Mouse (Mus musculus) ovary, adult 18-20 months (tissue): Measurements from ENCODE around the gene Tsfm.
"Not testable (repeated sequence)": the region's sequence is repeated elsewhere in the genome, so short reads cannot be mapped to it uniquely, and the experiment has no call there.

Source experiments
- DNase-seq: peaks from one replicate; pipeline ENCODE4 v3.0.0; 2022; ENCODE audit warnings: low spot score, mixed read lengths

The Tsfm gene

DNA sequence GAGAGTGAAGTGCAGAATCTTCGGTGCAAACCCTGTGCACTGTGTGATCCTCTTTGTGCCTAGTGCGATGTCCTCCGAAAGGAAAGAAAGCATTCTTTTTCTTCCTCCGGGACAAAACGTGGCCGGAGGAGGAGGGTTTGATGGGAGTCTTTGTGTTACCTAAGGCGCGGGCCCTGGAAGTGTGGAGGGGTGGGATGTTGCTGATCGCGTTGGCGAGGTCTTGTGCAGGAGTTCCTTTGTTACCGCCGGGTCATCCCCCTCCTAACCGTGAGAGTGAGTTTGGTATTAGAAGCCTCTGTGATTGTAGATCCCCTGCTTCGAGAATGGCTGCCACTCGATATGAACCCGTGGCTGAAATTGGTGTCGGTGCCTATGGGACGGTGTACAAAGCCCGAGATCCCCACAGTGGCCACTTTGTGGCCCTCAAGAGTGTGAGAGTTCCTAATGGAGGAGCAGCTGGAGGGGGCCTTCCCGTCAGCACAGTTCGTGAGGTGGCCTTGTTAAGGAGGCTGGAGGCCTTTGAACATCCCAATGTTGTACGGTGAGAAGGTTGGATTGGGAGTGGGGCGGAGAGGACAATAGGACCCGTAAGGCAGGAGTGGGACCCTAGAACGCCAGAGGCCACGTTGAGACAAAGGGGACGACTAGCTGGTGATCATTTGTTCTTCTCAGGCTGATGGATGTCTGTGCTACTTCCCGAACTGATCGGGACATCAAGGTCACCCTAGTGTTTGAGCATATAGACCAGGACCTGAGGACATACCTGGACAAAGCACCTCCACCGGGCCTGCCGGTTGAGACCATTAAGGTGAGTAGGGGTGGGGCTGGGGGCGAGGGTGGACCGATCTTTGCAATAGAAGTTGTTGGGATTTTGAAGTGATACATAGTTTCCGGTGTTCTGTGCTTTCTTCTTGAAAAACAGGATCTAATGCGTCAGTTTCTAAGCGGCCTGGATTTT lies 33.6 kb upstream of the Tsfm start:
- no peak for DNase-seq

DNA sequence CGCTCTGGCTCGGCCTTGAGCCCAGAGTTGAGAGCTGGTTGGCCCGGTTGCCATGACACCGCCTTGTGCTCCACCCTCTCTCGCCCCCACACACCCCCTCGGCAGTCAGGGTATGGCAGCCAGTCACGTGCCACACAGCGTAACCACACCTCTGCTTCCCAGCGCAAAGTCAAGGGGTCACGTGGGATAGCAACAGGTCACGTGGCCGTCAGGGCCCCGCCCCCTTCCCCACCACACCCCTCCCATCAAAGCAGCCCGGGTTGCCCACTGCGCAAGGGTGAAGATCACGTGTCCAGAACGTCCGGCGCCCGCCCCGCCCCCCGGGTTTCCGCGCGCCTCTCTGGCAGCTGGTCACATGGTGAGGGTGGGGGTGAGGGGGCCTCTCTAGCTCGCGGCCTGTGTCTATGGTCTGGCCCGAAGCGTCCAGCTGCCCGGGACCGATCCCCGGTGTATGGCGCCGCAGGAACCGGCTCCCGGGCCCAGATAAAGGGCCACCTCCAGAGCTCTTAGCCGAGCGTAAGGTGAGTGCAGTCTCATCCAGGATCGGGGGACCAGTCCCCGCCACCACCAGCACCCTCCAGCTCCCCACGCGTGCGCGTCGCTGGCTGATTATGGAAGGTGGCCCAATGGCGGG lies 32.7 kb upstream of the Tsfm start, which contains the start of gene Cdk4:
Gene Cdk4 (plus strand): TSS at position 296 of the 634 bp plus-strand sequence.
- peak; percentile 98 for DNase-seq

DNA sequence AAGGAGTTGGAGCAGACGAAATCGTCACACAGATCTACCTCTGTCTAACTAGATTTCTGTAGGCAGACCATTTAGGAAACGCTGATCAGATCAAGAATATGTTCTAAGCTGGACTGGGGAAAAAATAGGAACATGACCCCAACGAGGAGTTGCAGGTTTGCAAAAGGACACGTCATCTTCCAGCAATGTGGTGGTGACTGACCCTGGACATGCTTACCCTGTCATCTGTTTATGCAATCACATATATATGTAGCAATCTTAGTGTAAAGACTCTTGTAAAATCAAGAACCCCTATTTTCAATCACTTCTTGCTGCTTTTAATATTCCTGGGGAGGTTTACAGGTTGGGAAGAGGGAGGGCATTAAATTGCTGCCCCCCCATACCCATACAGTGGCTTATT lies 31.9 kb upstream of the Tsfm start:
- DNase-seq: no peak

DNA sequence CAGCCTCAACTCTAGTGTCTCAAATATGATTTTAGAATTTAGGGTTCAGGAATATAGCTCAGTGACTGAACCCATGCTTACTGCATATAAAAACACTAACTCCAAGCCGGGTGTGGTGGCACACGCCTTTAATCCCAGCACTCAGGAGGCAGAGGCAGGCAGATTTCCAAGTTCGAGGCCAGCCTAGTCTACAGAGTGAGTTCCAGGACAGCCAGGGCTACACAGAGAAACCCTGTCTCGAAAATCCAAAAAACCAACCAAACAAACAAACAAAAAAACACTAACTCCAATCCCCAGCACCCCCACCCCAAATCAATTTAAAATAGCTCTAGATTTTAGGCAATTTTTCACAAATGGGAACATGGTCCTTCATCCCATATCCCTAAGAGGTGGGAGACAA lies 31.5 kb upstream of the Tsfm start:
- not testable (repeated sequence) for DNase-seq

DNA sequence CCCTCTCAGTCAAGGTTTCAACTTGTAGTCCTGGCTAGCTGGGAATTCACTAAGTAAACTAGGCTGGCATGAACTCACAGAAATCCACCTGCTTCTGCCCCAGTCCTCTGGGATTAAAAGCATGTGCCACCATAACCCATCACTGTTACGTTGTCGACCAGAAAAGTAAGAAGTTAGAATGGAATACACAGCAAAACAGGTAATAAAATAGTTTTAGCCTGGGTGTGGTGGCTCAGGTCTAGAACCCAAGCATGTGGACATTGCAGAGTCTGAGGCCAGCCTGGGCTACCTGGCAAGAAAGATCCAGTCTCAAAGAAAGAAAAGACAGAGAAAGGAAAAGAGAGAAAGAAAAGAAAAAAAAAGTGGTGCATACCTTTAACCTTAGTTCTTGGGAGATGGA lies 30.9 kb upstream of the Tsfm start:
- DNase-seq: no peak

DNA sequence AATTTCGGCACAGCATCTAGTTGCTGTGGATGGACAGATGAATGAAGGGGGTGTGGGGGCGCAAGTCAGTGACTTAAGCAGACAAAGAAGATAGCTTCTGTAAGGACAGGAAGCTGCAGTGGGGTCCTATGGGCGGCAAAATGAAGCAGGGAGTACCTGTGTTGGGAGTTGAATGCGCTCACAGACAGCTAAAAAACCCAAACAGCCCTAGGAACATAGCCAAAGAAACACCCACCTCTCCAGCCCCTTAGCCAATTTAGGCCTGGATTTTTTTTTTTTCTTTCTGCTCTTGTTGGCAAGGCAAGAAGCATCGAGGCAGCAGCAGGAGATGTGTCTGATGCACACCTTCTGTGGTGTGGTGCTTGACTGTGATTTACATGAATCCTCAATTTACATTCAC lies 30.4 kb upstream of the Tsfm start:
- no peak for DNase-seq

DNA sequence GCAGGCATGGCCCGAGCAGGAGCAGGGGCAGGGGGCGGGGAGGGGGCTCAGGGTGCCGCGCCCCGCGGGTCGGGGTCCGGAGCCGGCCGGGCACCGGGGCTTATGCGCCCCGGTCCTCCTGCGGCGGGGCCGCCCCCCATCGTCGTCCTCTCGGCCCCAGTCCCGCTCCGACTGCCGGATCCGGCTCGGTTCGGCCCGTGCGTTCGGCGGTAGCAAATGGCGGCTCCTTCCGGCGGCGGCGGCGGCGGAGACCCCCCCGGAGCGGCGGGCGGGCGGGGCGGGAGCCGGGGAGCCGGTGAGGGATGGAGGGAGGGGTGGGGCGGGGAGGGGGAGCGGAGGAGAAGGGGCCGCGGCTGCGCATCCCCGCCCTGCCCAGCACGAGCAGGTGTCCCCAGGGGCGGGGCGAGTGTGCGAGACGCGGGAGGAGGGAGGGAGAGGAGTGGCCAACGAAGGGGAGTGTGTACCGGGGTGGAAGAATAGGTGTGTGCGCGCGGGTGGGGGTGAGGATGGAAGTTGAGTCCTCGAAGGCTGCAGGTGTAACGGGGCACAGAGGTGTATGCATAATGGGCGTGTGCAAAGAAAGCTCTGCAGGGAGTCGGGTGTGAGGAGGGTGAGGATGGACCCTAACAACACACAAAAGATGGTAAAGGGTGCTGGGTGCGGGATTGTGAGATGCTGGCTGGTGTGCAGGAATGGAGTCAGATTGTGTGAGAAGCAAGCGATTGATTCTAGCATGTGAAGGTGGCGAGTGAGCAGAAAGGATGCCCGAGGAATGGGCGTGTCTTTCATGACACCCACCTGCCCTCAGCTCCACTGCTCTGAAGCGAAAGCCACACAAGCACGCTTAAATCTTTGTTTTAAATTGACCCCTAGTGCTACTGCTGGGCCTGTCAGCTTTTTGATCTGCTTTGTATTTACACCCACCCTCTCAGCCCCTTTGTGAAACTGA lies 29.6 kb upstream of the Tsfm start, which contains the start of gene March9:
Gene March9 (minus strand): TSS at position 217 of the 949 bp plus-strand sequence.
- peak; percentile 71 for DNase-seq

DNA sequence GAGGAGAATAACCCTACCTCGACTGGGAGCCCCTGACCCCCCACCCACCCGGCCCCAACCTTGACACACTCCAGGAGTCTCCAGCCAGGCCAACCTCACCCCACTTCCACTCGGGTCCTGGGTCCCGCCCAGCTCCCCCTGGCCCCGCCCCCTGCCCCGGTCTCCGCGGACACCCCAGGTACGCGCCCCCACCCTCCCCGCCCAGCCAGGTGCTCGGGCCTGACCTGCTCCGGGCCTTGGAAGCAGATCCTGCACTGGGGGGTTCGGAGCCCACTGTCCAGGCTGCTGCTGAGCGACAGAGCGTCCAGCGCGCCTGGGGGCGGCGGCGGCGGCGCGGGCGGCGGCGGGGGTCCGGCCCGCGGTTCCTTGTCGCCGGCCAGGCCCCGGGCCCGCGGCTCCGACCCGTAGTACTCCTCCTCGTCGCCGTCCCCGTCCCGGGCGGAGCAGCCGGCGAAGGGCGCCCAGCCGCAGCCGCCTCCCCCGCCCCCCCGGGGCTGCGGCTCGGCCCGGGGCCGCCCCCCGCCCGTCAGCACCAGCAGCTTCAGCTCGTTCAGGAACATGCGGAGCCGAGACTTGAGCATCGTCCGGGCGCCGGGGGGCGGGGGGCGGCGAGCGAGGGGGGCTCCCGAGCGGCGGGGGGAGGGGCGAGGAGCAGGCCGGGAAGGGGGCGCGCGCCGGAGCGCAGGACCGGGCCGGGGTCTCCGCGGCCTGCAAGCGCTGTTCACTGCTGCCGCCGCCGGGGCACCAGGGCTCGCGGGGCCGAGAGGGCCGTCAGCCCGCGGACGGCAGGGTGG lies 28.7 kb upstream of the Tsfm start:
- no peak for DNase-seq

DNA sequence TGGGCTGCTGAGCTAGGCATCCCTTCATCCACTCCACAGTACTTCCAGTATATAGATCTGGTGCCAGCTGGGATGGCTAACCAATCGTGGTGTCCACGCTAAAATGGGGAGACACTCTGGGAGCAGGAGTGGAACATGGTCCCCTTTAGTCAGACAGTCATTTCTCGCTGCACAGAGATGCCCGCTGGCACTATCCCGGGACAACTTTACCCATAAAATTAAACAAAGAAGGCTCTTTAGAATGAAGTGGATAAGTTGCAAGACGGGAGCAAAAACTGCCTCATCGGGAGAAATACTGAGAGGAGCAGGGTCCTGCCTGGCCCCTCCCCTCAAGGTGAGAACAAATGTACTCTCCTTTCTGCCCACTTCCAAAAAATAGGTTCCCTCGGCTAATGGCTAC lies 28.1 kb upstream of the Tsfm start:
- DNase-seq: no peak

DNA sequence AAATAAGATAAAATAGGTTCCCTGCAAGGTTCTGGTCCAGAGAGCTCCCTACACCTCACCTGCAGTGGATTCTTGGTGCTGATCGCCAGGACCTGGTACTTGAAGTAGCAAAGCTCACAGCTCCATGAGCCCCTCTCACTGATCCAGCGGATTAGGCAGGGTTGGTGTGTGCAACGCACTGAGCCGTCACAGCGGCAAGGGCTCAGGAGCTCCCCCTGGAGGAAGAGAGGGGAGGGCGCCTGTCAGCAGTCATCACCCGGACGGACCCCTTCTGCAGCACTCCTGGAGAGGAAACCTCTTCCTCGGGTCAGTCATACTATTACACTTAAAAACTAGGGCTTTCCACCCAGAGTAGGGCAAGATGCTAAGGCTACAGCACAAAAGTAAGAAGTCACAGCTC lies 27.5 kb upstream of the Tsfm start:
- DNase-seq: peak; percentile 48

DNA sequence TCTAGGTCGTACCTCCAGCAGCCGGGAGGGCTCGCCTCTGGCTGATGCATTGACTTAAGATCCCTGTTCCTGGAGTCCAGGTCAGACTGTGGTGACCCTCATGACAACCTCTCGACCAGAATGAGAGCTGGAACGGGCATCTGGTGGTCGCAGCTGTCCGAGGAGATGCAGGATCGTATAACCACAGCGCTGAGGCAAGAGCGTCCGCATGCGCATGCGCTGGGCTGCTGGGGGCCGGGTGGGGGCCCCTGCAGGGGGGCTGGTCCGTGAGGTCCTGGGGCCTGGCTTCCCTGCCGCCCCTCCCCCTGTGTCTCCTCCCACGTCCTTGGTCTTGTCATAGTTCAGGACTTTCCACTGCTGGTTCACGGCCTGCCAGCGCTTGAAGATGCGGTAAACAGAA lies 25.9 kb upstream of the Tsfm start:
- DNase-seq: no peak

DNA sequence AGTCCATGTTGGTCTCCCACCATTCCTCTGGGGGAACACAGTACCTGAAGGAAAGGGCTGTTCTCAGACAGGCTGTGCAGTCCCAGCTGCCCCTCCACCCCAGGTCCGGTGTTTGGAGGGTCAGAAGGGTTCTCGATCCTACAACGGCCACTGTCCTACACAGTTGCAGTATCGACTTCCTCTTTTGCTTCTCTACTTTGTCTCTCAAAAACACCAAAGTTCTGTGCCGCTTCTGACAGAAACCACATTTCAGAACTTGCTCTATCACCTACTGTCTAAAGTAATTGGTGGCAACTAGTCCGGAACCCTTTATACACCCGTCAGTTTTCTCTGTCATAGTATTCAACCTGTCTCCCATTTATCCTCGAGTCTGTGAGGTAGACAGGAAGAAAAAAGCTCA lies 24.8 kb upstream of the Tsfm start:
- no peak for DNase-seq

DNA sequence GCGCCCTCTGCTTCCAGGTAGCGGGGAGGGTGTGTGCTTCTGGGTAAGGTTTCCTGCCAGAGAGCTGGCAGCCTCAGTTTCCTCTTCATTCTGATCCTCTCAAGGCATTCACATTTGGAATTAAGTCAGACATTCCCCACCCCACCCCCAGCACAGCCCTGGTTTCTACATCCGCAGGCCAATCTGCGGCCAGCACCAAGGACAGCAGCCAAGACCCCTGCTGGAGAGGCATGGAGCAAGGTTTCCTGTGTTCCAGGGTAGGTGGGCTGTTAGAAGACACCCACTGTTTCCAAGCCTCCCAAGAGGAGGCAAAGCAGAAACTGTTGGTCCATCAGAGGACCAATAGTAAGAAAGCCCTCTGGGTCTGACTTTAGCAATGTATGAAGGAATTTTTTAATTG lies 24.0 kb upstream of the Tsfm start:
- DNase-seq: no peak

DNA sequence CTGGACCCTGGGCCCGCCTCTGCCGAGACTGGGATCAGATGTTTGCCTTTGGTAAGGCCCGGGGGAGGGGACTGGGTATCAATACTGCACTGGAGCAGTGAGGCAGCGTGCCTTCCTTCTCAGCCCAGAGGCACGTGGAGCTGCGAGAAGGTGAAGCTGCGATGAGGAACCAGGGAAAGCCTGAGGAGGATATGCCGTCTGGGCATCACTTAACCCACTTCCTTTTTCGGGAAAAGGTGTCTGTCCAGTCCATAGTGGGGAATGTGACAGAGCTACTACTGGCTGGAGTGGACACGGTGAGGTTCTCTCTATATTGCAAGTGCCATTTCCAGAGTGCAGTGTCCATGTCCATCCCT lies 19.5 kb upstream of the Tsfm start:
- DNase-seq: no peak

DNA sequence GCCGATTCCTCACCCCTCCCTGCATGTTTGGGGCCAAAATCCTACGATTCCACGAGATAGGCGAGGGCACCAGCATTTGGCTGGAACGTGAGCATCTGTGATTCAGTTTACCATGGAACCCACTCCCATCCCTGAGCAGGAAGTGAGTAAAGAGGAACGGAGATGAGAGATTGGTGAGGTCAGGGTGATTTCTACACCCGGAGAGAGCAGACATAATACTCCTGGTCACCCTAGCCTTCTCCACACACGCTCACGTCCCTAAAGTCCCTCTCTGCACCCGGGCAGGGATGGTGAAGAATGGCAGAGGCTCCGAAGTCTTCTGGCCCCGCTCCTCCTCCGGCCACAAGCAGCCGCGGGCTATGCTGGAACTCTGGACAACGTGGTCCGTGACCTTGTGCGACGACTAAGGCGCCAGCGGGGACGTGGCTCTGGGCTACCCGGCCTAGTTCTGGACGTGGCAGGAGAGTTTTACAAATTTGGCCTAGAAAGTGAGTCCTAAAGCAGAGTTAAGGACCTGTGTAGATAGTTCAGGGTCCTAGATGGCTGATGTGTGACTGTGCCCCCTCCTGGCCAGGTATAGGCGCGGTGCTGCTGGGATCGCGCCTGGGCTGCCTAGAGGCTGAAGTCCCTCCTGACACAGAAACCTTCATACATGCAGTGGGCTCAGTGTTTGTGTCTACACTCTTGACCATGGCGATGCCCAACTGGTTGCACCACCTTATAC lies 18.9 kb upstream of the Tsfm start:
- DNase-seq: no peak

DNA sequence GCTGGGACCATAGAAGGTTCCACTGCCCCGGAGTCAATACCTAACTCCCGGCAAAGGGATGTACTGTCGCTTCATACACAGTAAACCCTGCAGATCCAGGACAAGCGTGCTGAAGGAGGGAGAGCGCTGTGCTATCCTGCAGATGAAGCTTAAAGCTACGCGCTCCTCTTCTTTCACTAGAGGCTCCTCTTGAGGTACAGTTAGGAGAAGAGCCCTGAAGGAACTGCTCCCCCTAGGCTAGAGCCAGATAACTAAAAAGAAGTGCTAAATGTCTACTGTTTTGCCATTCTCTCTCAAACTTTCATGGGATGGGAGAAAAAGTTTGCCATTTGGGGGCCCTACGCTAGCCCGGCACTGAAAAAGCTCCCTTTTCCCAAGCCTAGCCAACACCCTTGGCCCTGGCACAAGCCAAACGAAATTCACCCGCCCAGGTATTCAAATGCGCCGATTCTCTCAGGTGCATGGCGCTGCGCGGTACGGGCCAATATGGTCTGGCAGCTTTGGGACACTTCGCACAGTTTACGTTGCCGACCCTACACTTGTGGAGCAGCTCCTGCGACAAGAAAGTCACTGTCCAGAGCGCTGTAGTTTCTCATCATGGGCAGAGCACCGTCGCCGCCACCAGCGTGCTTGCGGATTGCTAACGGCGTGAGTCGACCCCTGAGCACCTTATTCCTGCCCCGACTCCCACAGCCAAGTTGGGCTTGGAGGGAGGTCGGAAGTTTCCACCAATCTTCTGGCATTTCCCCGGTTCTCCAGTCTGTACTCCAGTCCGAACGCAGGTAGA lies 18.2 kb upstream of the Tsfm start:
- no peak for DNase-seq

DNA sequence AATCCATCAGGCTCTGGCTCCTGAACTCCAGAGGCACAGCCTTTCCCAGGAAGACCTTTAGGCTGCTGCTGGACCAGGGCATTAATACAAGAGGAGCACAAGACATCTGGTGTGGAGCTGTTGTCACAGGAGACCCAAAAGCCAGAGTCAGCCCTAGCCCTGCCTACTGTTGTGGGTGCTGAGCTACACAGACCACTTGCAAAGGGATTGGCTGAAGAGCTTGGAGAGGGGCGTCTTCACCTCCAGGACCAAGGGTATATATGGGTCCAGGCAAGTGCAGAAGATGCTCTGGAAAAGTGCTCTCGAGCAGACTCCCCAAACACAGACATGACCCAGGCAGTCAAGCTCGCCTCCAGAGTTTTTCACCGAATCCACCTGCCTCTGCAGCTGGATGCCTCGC lies 17.3 kb upstream of the Tsfm start, which contains the start of gene Cyp27b1:
Gene Cyp27b1 (plus strand): TSS at position 297 of the 400 bp plus-strand sequence.
- DNase-seq: no peak

DNA sequence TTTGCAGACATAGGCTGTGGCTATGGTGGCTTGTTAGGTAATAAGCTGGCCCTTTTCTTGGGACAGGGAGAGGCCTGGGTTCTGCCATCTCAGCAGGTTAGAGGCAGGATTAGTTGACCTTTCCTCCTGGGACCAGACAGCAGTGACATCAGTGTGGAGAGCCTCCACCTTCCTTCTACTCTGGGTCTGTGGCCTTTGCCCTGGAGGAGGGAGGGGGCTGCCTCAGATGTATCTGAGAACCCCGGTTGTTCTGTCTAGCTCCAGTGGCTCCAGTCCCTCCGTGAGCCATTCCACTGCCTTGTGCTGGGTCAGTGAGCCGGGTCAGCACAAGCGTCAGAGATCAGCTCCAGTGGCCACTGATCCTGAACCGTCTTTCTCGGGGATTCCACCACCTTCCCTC lies 12.5 kb upstream of the Tsfm start:
- DNase-seq: no peak

DNA sequence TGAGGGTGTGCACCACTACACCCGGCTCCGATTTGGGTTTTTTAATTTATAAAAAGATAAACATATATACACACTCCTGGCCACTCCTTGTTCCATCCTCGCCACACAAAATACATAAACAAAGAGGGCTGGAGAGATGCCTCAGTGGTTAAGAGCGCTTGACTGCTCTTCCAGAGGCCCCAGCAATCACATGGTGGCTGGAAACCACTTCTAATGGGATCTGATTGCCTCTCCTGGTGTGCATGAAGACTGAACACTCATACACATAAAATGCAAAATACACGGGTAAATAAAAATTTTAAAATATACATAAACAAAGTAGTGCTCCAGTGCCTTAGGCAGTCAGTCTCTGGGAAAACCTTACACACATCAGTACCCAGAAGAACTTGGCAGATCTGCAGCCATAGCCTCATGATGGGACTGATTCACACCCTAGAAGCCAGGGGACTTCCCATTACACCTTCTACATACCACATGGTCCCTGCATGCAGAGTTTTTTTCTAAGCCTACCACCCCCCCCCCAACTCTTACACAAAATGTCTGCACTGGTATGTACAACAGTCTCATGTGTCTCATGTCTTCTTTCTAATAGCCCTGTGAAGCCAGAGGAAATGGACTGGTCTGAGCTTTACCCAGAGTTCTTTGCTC lies 12.0 kb upstream of the Tsfm start:
- no peak for DNase-seq
